Comparison of ENCODE assay signal across 8 mouse cellular contexts in genomic region chr10:108446041-108446931, GRCm38 (mm10).
DNase-seq lines count a peak whose midpoint lies in the region; ATAC-seq and TF ChIP-seq lines count a peak whose summit lies in the region.

No protein-coding gene starts in this region.

- WGBS in liver, embryonic 12.5 days (ENCODE audit: insufficient replicate concordance) = 8% methylated on average over 24 of the region's 24 CpGs

- no peaks in the 10 kb centered on the region for H3K9me3 ChIP-seq in ES-Bruce4 (replicated peaks; ENCODE audit: control insufficient read depth, insufficient read depth, low read length, poor library complexity, severe bottlenecking)
- H3K9me3 ChIP-seq in liver, embryonic 12.5 days (replicated peaks) = no peaks in the 10 kb centered on the region

- H3K27me3 ChIP-seq in ES-Bruce4 (ENCODE audit: control insufficient read depth, insufficient read depth, low read length, poor library complexity, severe bottlenecking) = no peaks in the 10 kb centered on the region
- H3K27me3 ChIP-seq in liver, embryonic 12.5 days (replicated peaks) = no peaks in the 10 kb centered on the region

- peak overlapping the region; percentile 68 for H3K4me2 ChIP-seq in liver, embryonic 12.5 days

- peak overlapping the region; percentile 60 for H3K4me3 ChIP-seq in ES-Bruce4 (ENCODE audit: low read depth, low read length)
- peak overlapping the region; percentile 48 for H3K4me3 ChIP-seq in liver, embryonic 12.5 days

- TF ChIP-seq EP300 in ES-Bruce4 (IDR thresholded peaks at IDR 0.05; ENCODE audit: insufficient read depth, low read depth, low read length) = peak; percentile 76

- peak; percentile 29 for TF ChIP-seq CTCF in ES-Bruce4 (IDR thresholded peaks at IDR 0.05; ENCODE audit: low read depth, low read length)

- DNase-seq in adrenal gland, postnatal 10 days = peak; percentile 68
- peak; percentile 65 for DNase-seq in embryo, embryonic 11.5 days (ENCODE audit: low read depth, low spot score)
- peak; percentile 87 for DNase-seq in heart, adult 8-10 months (ENCODE audit: low spot score)
- peak; percentile 80 for DNase-seq in kidney, adult 18-20 months
- peak; percentile 34 for DNase-seq in naive thymus-derived CD4-positive, alpha-beta T cell, adult 2 months (ENCODE audit: low read depth)
- peak; percentile 58 for DNase-seq in urinary bladder, postnatal 25 days (ENCODE audit: low spot score)

- peak overlapping the region; percentile 49 for H3K9ac ChIP-seq in ES-Bruce4 (ENCODE audit: low read depth, poor library complexity, severe bottlenecking)
- peak overlapping the region; percentile 53 for H3K9ac ChIP-seq in liver, embryonic 12.5 days

- H3K4me1 ChIP-seq in ES-Bruce4 (ENCODE audit: control insufficient read depth, insufficient read depth, low read length) = no peaks in the 10 kb centered on the region
- peaks cover 17% of the 10 kb centered on the region for H3K4me1 ChIP-seq in liver, embryonic 12.5 days

- H3K36me3 ChIP-seq in ES-Bruce4 (ENCODE audit: control insufficient read depth, insufficient read depth, low read length, poor library complexity, severe bottlenecking) = no peaks in the 10 kb centered on the region
- no peaks in the 10 kb centered on the region for H3K36me3 ChIP-seq in liver, embryonic 12.5 days

- peak; percentile 59 for ATAC-seq in liver, embryonic 12.5 days

- TF ChIP-seq POLR2A in ES-Bruce4 (IDR thresholded peaks at IDR 0.05; ENCODE audit: insufficient read depth, low read length) = no peak

- peak overlapping the region; percentile 71 for H3K27ac ChIP-seq in ES-Bruce4 (ENCODE audit: insufficient read depth, low read length)
- H3K27ac ChIP-seq in liver, embryonic 12.5 days = no peak overlapping the region

Comparison
In these comparisons a context has a peak if more than half of its experiments do, and no peak if none do; other contexts are left out.
1. DNase-seq: peak in every context shown above with its lines; median percentile 87 in heart, adult 8-10 months; 80 in kidney, adult 18-20 months; 68 in adrenal gland, postnatal 10 days; 65 in embryo, embryonic 11.5 days; 58 in urinary bladder, postnatal 25 days; 34 in naive thymus-derived CD4-positive, alpha-beta T cell, adult 2 months.